Mouse (Mus musculus) heart, postnatal 36 days (tissue): Measurements from ENCODE around the gene Dut. TPM values are rescaled to one million over a fixed set of nuclear protein-coding genes. Genes with fewer than 3 reads are reported as not detected.

Experiments
- DNase-seq, 2 experiments: peaks; one replicate each; pipeline ENCODE4 v3.0.0; 2021 to 2022
- intact Hi-C: fragments of 180-260 bp; cut with DNase I; formaldehyde crosslinking; loops from one replicate; pipeline ENCODE4 v1.15.1; 2025
- total RNA-seq, 2 experiments: library from RNA; stranded (reverse); gene quantifications; 2 replicates each; pipeline ENCODE4 v1.2.3; 2021

Dut gene
- total RNA-seq, 2 experiments from 2014 or later = 25.7 to 28.3 TPM

- intact Hi-C loops = no loop called here
- DNase-seq = no peak
These were observed 48.5 kb downstream of the Dut start for GRCm38 (mm10) chr2:125295526-125295925.

DNA sequence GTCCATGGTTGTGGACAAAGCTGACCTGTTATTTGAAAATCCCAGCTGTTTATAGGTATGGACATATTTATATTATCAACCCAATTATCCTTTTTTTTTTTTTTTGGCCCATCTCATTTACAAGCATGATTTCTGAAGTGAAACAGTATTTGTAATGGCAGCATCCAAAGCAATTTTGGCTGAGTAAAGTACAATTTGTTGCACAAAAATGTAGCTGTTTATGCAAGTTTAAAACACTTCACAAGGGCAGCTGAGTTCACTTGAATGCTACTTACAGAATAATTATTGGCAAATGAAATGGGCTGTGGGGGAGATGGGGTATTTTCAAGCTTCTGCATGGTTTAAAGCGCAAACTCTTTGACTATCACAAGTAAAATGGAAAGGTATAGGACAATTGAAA lies 51.9 kb downstream of the Dut start:
- no peak for DNase-seq
- intact Hi-C loops = no loop called here

DNA sequence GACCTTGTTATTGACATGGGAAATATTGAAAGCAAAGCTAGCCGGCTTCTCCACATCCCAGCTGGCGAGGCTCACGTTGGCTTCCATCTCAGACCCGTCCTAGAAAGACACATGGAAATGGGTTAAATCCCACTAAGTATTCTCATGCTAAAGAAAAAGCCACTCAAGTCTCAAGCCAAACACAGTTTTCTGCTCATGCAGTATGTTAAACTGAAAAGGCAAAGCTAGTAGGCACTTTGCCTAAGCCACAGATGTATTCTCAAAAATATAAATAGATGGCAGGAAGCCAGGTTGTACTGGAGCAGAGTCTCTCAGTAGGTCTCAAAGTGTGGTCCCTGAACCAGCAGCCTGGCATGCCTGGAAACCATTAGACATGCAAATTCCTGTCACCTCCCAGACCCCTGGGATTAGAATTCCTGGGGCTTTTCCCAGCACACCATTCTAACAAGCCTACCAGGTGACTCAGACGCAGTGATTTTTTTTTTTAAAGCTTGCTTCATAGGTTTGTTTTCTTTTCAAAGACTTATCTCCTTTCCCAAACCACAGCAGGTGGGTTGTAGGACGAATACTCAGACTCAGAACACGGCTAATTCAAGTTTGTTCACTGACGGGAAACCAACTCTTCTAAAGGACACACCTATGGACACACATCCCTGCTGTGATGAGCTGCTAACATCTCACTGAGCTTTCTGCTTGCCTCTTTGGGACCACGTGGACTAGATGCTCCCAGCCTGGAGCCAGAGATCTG lies 55.1 kb downstream of the Dut start:
- DNase-seq = no peak
- intact Hi-C loops = loop anchor here (2.0 kb wide), 1 partner anchor 39 kb away; no protein-coding TSS in a partner anchor

GRCm38 (mm10) chr2:125302625-125302924 lies 55.6 kb downstream of the Dut start:
- intact Hi-C loops = loop anchor here (2.0 kb wide), 1 partner anchor 40 kb away; no protein-coding TSS in a partner anchor

DNA sequence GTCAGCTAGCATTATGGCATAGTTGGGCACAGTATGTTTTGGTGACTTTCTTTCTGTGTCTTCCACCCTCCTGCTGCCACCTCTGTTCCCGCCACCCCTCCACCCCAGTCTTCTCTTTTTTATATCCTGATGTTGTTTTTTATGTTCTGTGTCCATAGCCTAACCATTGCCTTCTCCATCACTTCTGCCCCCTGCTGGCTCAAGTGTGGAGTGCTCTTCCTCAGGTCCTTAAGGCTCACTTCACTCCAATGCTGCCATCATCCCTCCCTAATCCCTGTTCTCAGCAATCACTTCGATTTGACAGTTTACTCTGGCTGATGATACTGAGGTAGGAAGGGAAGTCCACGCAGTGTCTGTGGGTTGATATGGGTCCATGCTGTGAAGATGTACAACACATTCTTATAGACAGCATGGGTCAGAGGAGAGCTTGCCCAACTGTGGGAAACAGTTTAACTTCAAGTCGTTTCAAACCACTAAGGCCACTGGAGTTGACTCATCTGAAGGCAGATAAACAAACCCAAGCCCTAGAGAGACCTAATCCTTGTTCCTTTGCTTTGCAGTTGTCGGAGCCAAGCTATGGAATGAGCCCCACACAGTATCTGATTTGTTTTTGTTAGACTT lies 56.9 kb downstream of the Dut start:
- peak in 1 of 2 experiments; percentile 18 for DNase-seq
- intact Hi-C loops = loop anchor here (2.0 kb wide), 1 partner anchor 41 kb away; no protein-coding TSS in a partner anchor

More at GRCm38 (mm10) chr2:125302625-125302924, 55.6 kb downstream of the Dut start:
- no peak for DNase-seq

GRCm38 (mm10) chr2:125304746-125305145 lies 57.8 kb downstream of the Dut start:
- DNase-seq = no peak
- intact Hi-C loops = no loop called here

- no peak for DNase-seq
- intact Hi-C loops = no loop called here
These were observed 58.7 kb downstream of the Dut start for GRCm38 (mm10) chr2:125305671-125306070.

Other genes with a start within 250 kb of the Dut start
- under 1 TPM; 0.64 to 0.89 TPM for gene Slc24a5, start 179.1 kb upstream of the Dut start, total RNA-seq
- 1 to 10 TPM; 6.0 to 6.9 TPM for gene Myef2, start 123.5 kb upstream of the Dut start, total RNA-seq
- gene Ctxn2, start 110.5 kb upstream of the Dut start, total RNA-seq = not detected
- gene Slc12a1, start 94.7 kb upstream of the Dut start, total RNA-seq = not detected